Mouse (Mus musculus) neutrophil, adult 59 days (primary cell): Measurements from ENCODE around the gene Calcoco2. TPM values are rescaled to one million over a fixed set of nuclear protein-coding genes. Genes with fewer than 3 reads are reported as not detected.

ENCODE experiments used
- total RNA-seq, 2 experiments: library from RNA; stranded (reverse); gene quantifications; 1 replicate in 1 of 2; 2 replicates in 1 of 2; pipeline ENCODE4 v1.2.4; 2023

Gene Calcoco2
- total RNA-seq, result not detected

DNA sequence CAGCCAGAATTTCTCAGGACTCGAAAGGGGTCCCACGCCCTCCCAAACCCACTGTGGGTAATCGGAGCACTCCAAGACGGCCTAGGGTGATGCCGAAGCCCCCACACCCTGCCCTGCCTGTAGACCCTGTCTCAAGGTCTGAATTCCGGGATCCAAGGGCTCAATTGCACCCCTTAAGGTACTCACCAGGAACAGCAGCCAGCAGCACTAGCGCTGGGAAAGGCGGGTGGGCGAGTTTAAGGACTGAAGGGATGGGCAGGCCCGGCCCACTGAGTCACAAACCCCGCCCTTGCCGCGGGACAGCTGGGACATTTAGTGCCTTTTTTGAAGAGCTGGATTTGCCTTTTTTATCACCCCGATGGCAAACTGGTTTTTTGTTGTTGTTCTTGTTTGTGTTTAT is at the start of gene Calcoco2:
TSS of gene Calcoco2 (minus strand) at position 214 of the 400 bp plus-strand sequence.

GRCm38 (mm10) chr11:96133239-96133865 is 21.6 kb upstream of the Calcoco2 start, which contains the start of gene Ttll6:
Ttll6 (plus strand) TSS chr11:96133786.

DNA sequence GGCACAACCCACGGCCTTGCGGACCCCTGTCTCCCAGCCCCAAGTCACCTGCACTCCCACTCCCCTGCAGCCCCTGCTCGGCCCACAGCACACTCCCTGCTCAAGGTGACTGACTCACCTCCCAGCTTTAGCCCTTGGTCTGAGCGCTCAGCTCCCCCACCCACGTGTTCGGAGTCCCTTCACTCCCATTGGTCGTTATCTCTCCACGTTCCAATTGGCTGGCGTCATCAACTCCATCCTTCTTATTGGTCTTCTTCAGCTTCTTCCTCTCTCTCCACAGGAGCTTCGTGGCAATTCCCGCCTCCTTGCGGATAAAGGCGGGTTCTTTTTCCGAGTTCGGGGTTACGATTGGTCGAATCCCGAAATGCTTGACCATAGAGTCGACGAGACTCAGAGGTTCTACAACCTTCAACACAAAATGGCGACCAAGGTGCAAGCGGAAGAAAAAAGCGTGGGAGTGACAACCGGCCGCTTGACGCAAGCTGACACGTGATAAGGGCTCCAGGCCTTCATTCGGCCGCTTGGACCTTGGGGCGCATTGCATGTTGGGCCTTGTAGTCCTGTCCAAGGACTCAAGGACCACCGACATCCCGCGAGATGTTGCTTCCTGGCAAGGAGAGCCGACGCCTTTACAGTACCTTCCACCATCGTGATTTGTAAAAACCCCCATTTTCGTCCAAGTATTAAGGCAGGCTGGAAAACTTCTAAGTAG is 36.1 kb downstream of the Calcoco2 start, which contains the start of gene Atp5g1:
TSS of gene Atp5g1 (minus strand) at position 162 of the 712 bp plus-strand sequence.

DNA sequence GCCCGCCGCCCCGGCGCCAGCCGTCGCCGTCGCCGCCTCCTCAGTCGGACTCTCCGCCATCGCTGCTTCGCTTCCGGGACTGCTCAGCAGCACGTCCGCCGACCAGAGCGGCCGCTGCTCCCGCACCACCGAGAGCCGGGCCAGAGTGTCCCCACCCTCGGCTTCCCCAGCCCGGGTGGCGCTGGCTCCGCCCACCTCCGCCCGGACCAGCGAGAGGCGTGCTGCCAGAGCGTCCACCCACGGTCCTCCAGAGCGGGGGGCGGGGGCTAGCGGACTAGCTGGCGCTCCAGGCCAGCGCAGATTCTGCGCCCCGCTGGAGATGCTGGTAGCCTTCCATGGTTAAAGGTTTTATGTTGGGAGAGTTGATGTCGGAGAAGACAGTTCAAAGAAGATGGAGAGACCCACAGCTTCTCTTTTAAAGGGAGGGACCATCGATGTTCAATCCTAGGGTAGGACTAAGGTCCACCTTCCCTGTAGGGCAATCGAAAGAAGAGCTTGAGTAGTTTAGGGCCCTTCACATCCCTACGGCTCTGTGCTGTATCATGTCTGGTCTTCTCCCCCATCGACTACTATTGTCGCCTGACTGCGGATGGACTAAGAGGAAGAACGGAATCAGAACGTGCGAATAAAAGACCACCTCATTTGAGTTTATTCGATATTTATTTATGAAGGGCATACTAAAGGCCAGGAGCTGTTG is 46.4 kb downstream of the Calcoco2 start, which contains the start of gene Ube2z:
TSS of gene Ube2z (minus strand) at position 174 of the 697 bp plus-strand sequence.

Other genes starting within 250 kb of the Calcoco2 start
- not detected for gene B4galnt2, start 197.1 kb downstream of the Calcoco2 start, total RNA-seq
- not detected for gene Igf2bp1, start 106.0 kb downstream of the Calcoco2 start, total RNA-seq
- gene Gip, start 87.4 kb downstream of the Calcoco2 start, total RNA-seq, result not detected
- 10 to 100 TPM; 53.3 to 63.4 TPM for gene Snf8, start 77.1 kb downstream of the Calcoco2 start, total RNA-seq
- 10 to 100 TPM; 32.3 to 33.4 TPM for gene Ube2z, start 46.6 kb downstream of the Calcoco2 start, total RNA-seq
- 10 to 100 TPM; 90.1 to 93.2 TPM for gene Atp5g1, start 36.3 kb downstream of the Calcoco2 start, total RNA-seq
- gene Ttll6, start 21.8 kb upstream of the Calcoco2 start, total RNA-seq, result not detected
- gene Hoxb13, start 82.4 kb upstream of the Calcoco2 start, total RNA-seq, result not detected
- not detected for gene Hoxb9, start 159.5 kb upstream of the Calcoco2 start, total RNA-seq
- not detected for gene Hoxb8, start 169.9 kb upstream of the Calcoco2 start, total RNA-seq
- gene Hoxb7, start 174.7 kb upstream of the Calcoco2 start, total RNA-seq, result not detected
- not detected for gene Hoxb6, start 180.5 kb upstream of the Calcoco2 start, total RNA-seq
- not detected for gene Hoxb5, start 191.4 kb upstream of the Calcoco2 start, total RNA-seq
- 1 to 10 TPM; 4.1 to 4.5 TPM for gene Hoxb4, start 206.3 kb upstream of the Calcoco2 start, total RNA-seq
- gene Hoxb3, start 211.4 kb upstream of the Calcoco2 start, total RNA-seq, result 1 to 10 TPM in 1 of 2 experiments, under 1 TPM in 1; 0.84 to 1.8 TPM
- not detected for gene Hoxb2, start 238.6 kb upstream of the Calcoco2 start, total RNA-seq